Mouse (Mus musculus): Measurements from ENCODE around the gene Gm20736.
"Not testable (repeated sequence)": the region's sequence is repeated elsewhere in the genome, so short reads cannot be mapped to it uniquely, and the experiment has no call there.

Gm20736 gene

GRCm38 (mm10) chrY:65377390-65377789, at the start of gene Gm20736:
TSS of gene Gm20736 (plus strand) at chrY:65377690.
- DNase-seq (ENCODE audit: low spot score in 2 of 2): not testable (repeated sequence)
